Mouse (Mus musculus) midbrain, embryonic 13.5 days (tissue): Measurements from ENCODE around the gene Kcnj4. TPM values are rescaled to one million over a fixed set of nuclear protein-coding genes. Genes with fewer than 3 reads are reported as not detected.
A peak's percentile ranks its signal among the peaks of the same experiment; 100 is the strongest.
"Not testable (repeated sequence)": the region's sequence is repeated elsewhere in the genome, so short reads cannot be mapped to it uniquely, and the experiment has no call there.

Experiments
- ATAC-seq: fragments of 200-750 bp; cut with Nextera tagmentation; 2 replicates; pipeline ENCODE4 v1.8.0; 2017; ENCODE audit warnings: mild to moderate bottlenecking, moderate TSS enrichment, moderate library complexity
- H3K27ac ChIP-seq: fragments of 300-500 bp; sonication (generic); 2 replicates; pipeline ENCODE4 v1.5.1; 2015; ENCODE audit warnings: inconsistent platforms, mild to moderate bottlenecking, moderate library complexity
- H3K27me3 ChIP-seq: fragments of 300-500 bp; sonication (generic); 2 replicates; pipeline ENCODE4 v1.6.1; 2015; ENCODE audit warnings: mild to moderate bottlenecking, inconsistent platforms
- H3K36me3 ChIP-seq: fragments of 300-500 bp; sonication (generic); 2 replicates; pipeline ENCODE4 v1.6.1; 2015; ENCODE audit warnings: mild to moderate bottlenecking, inconsistent platforms
- H3K4me1 ChIP-seq: fragments of 300-500 bp; sonication (generic); replicated peaks from 2 replicates; pipeline ENCODE4 v1.6.1; 2015; ENCODE audit warnings: inconsistent platforms
- H3K4me2 ChIP-seq: fragments of 300-500 bp; sonication (generic); replicated peaks from 2 replicates; pipeline ENCODE4 v1.6.1; 2015; ENCODE audit warnings: moderate library complexity, mild to moderate bottlenecking, inconsistent platforms
- H3K4me3 ChIP-seq: fragments of 300-500 bp; sonication (generic); replicated peaks from 2 replicates; pipeline ENCODE4 v1.5.1; 2015; ENCODE audit warnings: mild to moderate bottlenecking, inconsistent platforms
- H3K9ac ChIP-seq: fragments of 300-500 bp; sonication (generic); replicated peaks from 2 replicates; pipeline ENCODE4 v1.6.1; 2015; ENCODE audit warnings: mild to moderate bottlenecking, inconsistent platforms
- H3K9me3 ChIP-seq: fragments of 300-500 bp; sonication (generic); 2 replicates; pipeline ENCODE4 v1.6.1; 2016; ENCODE audit warnings: mild to moderate bottlenecking, inconsistent platforms
- WGBS: fragments of 180-500 bp; shearing (Covaris S2); methylation state at CpG from one replicate; pipeline ENCODE4 v1.1.7; 2015; 5-methylcytosine and 5-hydroxymethylcytosine counted together
- polyA plus RNA-seq: library from polyadenylated mRNA; unstranded; fragments of >200 nt; fragmentation: Nextera tagmentation; extraction: Ambion mirVana; gene quantifications from 2 replicates; pipeline ENCODE4 v1.2.1, GENCODE M21; 2015

Gene Kcnj4
- polyA plus RNA-seq, 1 experiment from 2014 or later, result not detected

DNA sequence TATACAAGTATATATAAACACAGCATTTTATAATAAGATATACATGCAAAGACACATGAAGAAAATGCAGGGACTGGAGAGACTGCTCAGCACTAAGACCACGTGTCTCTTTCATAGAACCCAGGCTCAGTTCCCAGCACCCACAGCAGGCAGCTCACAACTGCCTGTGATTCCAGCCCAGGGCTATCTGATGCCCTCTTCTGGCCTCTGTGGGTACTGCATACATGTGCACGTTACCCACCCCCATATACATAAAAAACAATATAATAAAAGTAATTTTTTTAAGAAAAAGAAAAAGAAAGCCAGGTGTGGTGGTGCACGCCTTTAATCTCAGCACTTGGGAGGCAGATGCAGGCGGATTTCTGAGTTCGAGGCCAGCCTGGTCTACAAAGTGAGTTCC, 32.0 kb downstream of the Kcnj4 start:
- no peak for ATAC-seq
- Histone ChIP-seq H3K27ac (no peak overlapping the region), H3K4me1 (peaks cover 15% of the 10 kb centered on the region), H3K9ac (no peak overlapping the region), H3K36me3 (no peaks in the 10 kb centered on the region), H3K4me2 (no peak overlapping the region), H3K9me3 (no peaks in the 10 kb centered on the region), H3K4me3 (no peak overlapping the region), H3K27me3 (no peaks in the 10 kb centered on the region)
- 81% methylated on average over 5 of the region's 5 CpGs for WGBS

DNA sequence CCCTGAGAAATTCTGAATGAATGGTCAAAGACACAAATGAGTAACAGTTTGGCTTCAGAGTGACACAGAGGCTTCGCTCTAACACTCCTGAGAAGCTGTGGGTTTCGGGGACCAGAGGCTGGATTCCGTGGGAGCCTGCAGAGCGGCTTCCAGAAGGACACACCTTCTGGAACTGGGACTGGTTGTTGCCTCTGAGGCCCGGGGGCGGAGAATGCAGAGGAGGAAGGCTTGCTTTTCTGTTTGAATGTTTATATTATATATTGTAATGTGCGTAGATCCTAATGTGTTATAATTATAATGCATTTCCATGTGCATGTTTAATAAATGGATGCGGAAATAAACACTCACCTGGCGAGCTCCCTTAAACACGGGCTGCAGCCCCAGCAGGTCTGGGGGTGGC, 33.9 kb downstream of the Kcnj4 start:
- Histone ChIP-seq H3K36me3 (no peaks in the 10 kb centered on the region), H3K9ac (0 out of 2 replicates have a peak overlapping the region, but pooled peaks have one; percentile 4), H3K4me3 (peak overlapping the region; percentile 24; the same call in 1 of the 2 replicates)

DNA sequence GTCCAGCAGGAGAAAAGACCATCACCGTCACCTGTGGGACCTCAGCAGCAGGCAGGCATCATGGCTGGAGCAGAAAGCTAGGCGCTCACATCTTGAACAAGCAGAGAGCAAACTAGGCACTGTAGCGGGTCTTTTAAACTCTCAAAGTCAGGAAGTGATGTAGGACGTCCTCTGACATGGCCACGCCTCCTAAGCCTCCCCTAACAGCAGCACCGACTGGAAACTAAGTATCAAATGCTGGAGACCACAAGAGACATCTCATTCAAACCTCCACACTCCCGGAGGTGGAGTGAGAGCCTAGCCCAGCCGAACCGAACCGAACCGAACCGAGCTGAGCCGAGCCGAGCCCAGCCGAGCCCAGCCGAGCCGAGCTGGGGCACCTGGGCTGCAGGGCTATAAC, 34.5 kb downstream of the Kcnj4 start:
- Histone ChIP-seq H3K4me1 (peaks cover 18% of the 10 kb centered on the region), H3K27ac (no peak overlapping the region), H3K27me3 (peaks cover 5% of the 10 kb centered on the region; the same call in 1 of the 2 replicates), H3K4me2 (peak overlapping the region; percentile 42), H3K9me3 (no peaks in the 10 kb centered on the region), H3K36me3 (no peaks in the 10 kb centered on the region), H3K9ac (0 out of 2 replicates have a peak overlapping the region, but pooled peaks have one; percentile 4), H3K4me3 (peak overlapping the region; percentile 24)
- ATAC-seq, result no peak
- WGBS, result 27% methylated on average over 17 of the region's 17 CpGs

More for the DNA sequence above, 33.9 kb downstream of the Kcnj4 start:
- Histone ChIP-seq H3K27me3 (peaks cover 5% of the 10 kb centered on the region; the same call in 1 of the 2 replicates), H3K4me2 (peak overlapping the region; percentile 42), H3K9me3 (no peaks in the 10 kb centered on the region), H3K4me1 (peaks cover 18% of the 10 kb centered on the region), H3K27ac (no peak overlapping the region)
- ATAC-seq, result no peak
- WGBS, result 48% methylated on average over 10 of the region's 10 CpGs

DNA sequence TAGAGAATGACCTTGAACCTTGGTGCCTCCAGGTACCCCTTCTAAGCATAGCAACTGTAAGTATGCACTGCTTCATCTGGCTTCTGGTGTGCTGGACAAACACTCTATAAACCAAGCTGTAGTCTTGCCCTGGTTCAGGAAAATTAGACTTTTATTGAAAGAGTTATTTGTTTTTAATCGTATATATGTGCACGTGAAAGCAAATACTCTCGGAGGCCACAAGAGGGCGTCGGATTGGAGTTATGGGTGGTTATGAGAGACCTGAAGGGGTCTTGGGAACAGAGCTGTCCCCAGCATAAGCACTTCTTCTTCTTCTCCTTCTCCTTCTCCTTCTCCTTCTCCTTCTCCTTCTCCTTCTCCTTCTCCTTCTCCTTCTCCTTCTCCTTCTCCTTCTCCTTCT, 35.5 kb downstream of the Kcnj4 start:
- no peaks in the 10 kb centered on the region for H3K9me3 ChIP-seq
- no peak overlapping the region for H3K27ac ChIP-seq
- no peak overlapping the region for H3K9ac ChIP-seq
- no peaks in the 10 kb centered on the region for H3K36me3 ChIP-seq
- no peak for ATAC-seq
- WGBS, result 69% methylated on average over 5 of the region's 5 CpGs
- H3K27me3 ChIP-seq, result peaks cover 5% of the 10 kb centered on the region; the same call in 1 of the 2 replicates
- no peak overlapping the region for H3K4me2 ChIP-seq
- H3K4me3 ChIP-seq, result no peak overlapping the region
- peaks cover 18% of the 10 kb centered on the region for H3K4me1 ChIP-seq

DNA sequence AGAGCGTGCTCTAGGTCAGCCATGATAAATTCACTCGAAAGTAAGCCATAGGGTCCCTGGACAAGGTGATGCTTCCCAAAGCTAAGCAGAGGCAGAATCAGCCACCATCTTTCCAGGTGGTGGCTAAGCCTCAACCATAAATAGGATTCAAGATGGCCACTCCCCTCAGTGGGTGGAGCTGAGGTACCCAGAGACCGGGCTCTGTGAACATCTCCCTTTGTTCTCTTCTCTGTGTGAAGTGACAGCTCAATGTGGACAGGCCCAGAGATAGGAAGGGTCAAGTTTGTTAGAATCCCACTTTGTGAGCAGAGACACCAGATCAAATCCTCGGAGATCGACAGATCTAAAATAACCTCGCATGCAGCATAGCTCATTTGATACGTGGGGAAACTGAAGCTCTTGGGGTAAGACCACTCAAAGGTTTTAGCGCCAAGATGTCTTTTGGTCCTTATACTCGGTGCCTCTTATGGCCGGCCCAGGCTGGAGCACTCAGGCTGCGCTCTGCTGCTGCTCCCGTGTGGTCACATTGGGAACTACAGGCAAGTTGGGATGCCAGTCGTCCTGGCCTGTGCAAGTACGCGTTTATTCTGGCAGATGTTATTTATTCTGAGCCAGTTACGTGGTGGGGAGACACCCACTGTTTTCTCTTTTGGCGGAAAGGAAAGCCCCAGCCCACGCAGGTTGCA, 38.3 kb downstream of the Kcnj4 start:
- Histone ChIP-seq H3K9ac (no peak overlapping the region), H3K4me1 (peaks cover 18% of the 10 kb centered on the region), H3K4me2 (no peak overlapping the region), H3K36me3 (no peaks in the 10 kb centered on the region), H3K9me3 (no peaks in the 10 kb centered on the region), H3K27ac (no peak overlapping the region), H3K4me3 (no peak overlapping the region), H3K27me3 (peaks cover 26% of the 10 kb centered on the region)
- ATAC-seq, result peak; percentile 94
- 5% methylated on average over 18 of the region's 18 CpGs for WGBS

DNA sequence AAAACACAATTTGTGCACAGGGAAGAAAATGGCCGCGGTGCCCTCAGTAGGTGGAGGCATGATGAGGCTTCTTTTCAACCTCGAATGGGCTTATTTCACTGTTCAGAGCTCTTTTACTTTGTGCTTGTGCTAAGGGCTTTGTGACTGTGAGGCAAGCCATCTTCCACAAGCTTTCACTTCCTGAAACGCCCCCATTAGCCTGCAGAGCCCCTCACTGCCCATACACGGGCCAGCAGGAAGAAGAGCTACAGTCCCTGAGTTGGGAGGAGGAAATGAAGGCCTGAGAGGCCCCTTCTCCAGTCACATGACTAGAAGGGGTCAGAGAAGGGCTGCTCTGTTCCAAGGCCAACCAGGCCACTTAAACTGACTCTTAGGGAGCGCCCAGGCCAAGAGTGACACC, 48.5 kb downstream of the Kcnj4 start:
- Histone ChIP-seq H3K4me3 (no peak overlapping the region), H3K4me1 (peaks cover 9% of the 10 kb centered on the region), H3K27ac (no peak overlapping the region), H3K4me2 (no peak overlapping the region), H3K9ac (no peak overlapping the region), H3K36me3 (no peaks in the 10 kb centered on the region), H3K27me3 (peaks cover 20% of the 10 kb centered on the region), H3K9me3 (no peaks in the 10 kb centered on the region)
- WGBS, result 77% methylated on average over 6 of the region's 6 CpGs
- ATAC-seq, result no peak

DNA sequence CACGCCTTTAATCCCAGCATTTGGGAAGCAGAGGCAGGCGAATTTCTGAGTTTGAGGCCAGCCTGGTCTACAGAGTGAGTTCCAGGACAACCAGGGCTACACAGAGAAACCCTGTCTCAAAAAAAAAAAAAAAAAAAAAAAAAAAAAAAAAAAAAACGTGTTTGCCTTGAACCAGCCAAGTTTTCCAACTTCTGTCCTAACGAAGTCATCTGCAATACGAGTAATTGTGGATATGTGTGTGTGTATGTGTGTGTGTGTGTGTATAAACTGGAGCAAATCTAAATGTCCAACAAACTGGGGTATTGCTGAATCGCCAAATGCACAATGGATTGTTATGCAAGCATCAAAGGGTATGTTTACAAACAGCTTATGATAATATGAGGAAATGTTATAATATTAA, 48.9 kb downstream of the Kcnj4 start:
- not testable (repeated sequence) for H3K27ac ChIP-seq, H3K4me3 ChIP-seq, H3K4me1 ChIP-seq, ATAC-seq, H3K4me2 ChIP-seq, H3K36me3 ChIP-seq, H3K9me3 ChIP-seq, H3K9ac ChIP-seq
- WGBS, result 65% methylated on average over 5 of the region's 6 CpGs
- H3K27me3 ChIP-seq, result peaks cover 17% of the 10 kb centered on the region

DNA sequence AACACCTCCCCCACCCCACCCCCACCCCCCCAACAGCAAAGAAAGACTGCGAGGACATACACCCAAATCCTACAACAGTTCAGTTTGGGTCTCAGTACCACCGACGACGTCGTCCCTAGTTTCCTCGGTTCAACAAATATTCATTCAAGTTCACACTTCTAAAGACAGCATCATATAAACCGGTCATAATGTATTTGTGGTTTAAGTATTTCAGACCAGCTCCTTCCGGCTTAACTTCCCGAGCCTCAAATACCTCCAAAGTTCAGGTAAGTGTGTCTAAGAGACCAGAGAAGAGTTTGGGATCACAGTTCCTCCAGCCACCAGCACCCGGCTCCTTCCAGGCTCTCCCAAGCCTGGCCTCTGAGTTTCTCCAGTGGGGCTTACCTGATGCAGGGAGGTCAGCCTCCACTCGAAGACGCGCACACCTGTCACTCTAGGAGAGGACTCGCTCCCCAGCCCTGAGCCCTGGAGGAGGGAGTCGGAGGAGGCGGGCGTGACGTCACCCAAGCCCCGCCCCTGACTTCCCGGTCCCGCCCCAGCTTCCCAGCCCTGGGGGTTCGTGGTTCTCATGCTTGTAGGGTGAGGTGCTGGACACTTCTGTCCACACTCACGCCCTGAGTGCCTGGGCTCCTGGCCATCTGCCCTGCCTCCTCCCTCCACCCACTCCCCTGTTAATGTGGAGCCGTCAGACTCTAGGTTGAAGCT, 49.8 kb downstream of the Kcnj4 start, which contains the start of gene Csnk1e:
Csnk1e (minus strand) TSS at position 461 of the 705 bp plus-strand sequence.
- H3K4me1 ChIP-seq, result peaks cover 9% of the 10 kb centered on the region
- no peaks in the 10 kb centered on the region for H3K9me3 ChIP-seq
- peak within 1 kb of the TSS; percentile 50 for H3K9ac ChIP-seq
- whole genome bisulfite sequencing, result 5% methylated on average over 23 of the region's 24 CpGs
- peak within 1 kb of the TSS; percentile 35 for H3K4me3 ChIP-seq
- H3K36me3 ChIP-seq, result no peaks in the 10 kb centered on the region
- peak within 1 kb of the TSS; percentile 65 for H3K4me2 ChIP-seq
- ATAC-seq, result peak; percentile 73
- H3K27me3 ChIP-seq, result peaks cover 14% of the 10 kb centered on the region
- H3K27ac ChIP-seq, result no peak within 1 kb of the TSS

DNA sequence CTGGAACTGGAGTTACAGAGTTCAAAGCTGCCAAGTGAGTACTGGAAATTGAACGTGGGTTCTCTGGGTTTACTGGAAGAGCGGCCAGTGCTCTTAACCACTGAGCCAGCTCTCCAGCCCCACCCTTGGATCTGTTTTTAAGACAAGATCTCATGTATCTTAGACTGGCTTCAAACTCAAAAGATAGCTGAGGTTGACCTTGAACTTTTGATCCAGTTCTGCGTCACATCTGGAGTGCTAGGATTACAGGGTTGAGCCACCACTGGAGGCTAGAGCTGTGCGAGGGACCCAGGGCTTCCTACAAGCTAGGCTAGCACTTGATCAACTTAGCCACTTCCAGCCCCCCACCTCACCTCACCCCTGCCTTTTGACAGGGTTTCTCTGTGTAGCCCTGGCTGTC, 51.2 kb downstream of the Kcnj4 start:
- Histone ChIP-seq H3K27ac (no peak overlapping the region), H3K9me3 (no peaks in the 10 kb centered on the region), H3K4me1 (peaks cover 9% of the 10 kb centered on the region), H3K4me2 (no peak overlapping the region), H3K36me3 (no peaks in the 10 kb centered on the region), H3K27me3 (peaks cover 14% of the 10 kb centered on the region), H3K4me3 (no peak overlapping the region), H3K9ac (no peak overlapping the region)
- WGBS, result 93% methylated on average over 4 of the region's 4 CpGs
- no peak for ATAC-seq

DNA sequence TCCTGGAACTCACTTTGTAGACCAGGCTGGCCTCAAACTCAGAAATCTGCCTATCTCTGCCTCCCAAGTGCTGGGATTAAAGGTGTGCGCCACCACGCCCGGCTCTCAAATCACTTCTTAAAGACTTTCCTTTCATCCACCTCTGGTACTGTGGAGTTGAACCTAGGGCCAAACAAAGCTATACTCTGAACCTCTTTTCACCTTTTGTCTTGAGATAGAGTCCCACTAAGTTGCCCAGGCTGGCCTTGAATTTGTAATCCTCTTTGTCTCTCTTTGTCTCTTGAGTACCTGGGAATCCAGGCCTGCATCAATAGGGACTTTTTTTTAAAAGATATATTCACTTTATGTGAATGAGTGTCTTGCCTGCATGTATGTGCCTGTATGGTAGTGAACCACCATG, 57.0 kb downstream of the Kcnj4 start:
- Histone ChIP-seq H3K36me3 (no peaks in the 10 kb centered on the region), H3K4me3 (no peak overlapping the region), H3K4me2 (no peak overlapping the region), H3K4me1 (no peaks in the 10 kb centered on the region), H3K9me3 (no peaks in the 10 kb centered on the region), H3K9ac (no peak overlapping the region), H3K27me3 (no peaks in the 10 kb centered on the region), H3K27ac (no peak overlapping the region)
- ATAC-seq, result no peak
- WGBS, result 82% methylated on average over 3 of the region's 3 CpGs

DNA sequence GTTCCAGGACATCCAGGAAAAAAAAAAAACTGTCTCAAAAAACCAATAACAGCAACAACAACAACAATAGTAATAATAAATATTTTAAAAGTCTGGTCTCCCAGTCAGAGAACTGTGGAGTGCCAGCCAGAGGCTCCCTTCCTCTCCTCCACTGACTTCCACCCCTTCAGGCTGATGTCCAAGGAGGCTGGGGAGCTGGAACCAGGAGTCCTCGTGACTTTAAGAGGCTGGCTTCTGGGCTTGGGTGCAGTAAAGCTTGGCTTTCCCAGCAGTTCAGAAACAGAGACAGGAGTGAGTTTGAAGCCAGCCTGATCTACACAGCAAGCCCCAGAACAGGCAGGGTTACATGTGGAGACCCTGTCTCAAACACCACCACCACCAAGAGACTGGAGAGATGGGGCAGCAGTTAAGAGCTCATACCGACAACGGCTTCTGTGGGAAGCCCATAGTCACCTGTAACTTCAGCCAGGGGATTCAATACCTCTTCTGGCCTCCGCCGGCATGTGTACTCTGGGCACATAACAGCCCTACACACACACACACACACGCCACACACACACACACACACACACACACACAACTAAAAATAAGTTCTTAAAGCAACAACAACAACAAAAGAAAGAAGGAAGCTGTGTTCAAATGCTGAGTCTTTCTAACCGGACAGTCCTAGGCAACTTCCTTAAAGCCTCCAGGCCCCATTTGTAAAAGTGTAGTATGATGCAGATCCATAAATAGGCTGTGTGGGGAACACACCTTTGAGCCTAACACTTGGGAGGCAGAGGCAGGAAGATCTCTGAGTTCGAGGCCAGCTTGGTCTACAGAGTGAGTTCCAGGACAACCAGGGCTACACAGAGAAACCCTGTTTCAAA, 59.0 kb downstream of the Kcnj4 start:
- Histone ChIP-seq H3K9ac (no peak overlapping the region), H3K4me3 (no peak overlapping the region), H3K27me3 (no peaks in the 10 kb centered on the region), H3K4me2 (no peak overlapping the region), H3K9me3 (no peaks in the 10 kb centered on the region), H3K27ac (no peak overlapping the region), H3K36me3 (no peaks in the 10 kb centered on the region), H3K4me1 (peaks cover 7% of the 10 kb centered on the region)
- no peak for ATAC-seq
- WGBS, result 83% methylated on average over 8 of the region's 8 CpGs
